Mouse (Mus musculus): Measurements from ENCODE around the gene Slc8a1. TPM values are rescaled to one million over a fixed set of nuclear protein-coding genes. Genes with fewer than 3 reads are reported as not detected.

Slc8a1 gene
- total RNA-seq, 4 experiments from 2014 or later: 512 to 596 (median 555) TPM

DNA sequence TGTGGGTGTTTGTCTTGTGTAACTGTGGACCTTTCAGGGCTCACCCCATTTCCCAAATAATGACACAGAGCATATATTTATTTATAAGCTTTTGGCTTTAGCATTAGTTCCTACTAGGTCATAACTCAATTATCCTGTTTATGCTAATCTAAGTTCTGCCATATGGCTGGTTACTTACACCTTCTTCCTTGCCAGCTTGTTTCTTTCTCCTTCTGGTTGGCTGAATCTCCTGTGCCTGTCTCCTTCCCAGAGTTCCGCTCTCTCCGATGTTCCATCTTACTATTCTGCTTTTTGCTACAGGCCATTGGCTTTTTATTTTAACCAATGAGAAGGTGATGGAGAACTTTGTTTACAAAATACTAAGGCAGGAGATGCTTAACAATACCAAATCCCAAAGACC lies 374.8 kb downstream of the Slc8a1 start:
- DNase-seq (ENCODE audit: low spot score): no peak

- DNase-seq (ENCODE audit: low spot score): no peak
Observed at GRCm38 (mm10) chr17:81360571-81360970, 377.6 kb downstream of the Slc8a1 start.

DNA sequence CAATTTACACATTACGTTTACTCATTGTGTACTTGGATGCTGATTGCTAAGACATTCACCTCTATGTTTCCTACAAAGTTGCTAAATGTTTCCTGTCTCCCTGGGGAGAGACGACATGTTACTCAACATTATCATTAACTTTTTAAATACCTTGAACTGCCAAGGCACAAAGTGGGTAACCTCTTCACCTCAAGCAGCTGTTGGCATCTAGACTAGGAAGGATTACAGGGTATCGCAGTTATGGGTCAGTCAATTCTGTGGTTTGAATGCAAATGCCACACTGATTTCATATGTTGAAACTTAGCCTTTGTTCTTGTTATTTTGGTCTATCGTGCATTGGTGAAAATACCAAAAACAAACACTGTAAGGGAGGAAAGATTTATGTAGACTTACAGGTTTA lies 378.1 kb downstream of the Slc8a1 start:
- DNase-seq (ENCODE audit: low spot score): no peak

DNA sequence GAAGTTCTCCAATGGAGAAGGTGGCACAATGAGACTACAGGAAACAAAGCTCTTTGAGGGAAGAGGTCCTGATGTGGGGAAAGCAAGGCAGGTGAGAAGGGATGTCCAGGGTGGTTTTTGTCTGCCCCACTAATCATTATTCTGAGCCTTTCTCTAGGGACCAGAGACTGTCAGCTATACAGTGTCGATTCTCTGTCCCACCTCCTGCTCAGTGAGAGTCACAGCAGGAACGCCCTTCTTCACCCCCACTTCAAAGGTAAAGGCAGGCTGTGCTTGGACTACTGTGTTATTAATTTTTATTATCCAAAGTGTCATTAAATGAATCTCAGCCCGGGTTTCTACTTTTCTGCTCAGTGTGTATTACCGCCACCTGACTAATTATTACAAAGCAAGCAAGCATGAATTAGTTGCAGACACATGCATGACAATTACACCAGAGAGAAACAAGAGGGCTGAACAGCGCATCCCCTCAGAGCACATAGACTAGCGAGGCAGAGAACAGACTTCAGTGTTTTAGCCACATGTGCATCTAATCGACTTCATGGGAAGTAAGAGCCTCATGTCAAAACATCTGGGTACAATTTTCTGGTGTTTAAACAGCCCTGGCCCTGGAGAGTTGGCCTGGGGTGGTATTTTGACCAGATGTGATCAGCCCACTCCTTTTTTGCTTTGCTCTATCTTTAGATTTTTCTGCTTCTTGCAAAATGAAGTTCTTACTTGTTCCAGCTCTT lies 402.0 kb downstream of the Slc8a1 start:
- no peak for DNase-seq (ENCODE audit: low spot score)

DNA sequence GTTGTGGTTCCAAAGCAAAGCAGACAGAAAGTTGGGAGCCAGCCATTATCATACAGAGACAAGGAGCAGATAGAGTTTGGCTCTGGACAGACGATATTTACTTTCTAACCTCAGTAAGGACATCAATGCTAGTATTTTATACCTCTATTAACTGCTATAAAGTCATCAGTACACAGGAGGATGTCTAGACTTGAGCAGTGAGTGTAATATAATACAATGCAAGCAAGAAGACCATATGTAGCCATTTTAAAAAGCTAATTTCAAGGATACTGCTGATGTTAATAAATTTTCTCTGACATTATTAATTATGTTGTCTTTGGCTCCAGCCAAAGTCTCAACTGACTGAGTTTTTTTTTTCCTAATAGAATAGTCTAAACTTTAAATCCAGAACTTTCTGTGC lies 402.7 kb downstream of the Slc8a1 start:
- no peak for DNase-seq (ENCODE audit: low spot score)
